Mouse (Mus musculus) layer of hippocampus, adult 18-20 months (tissue): Measurements from ENCODE around the gene Pot1b. TPM values are rescaled to one million over a fixed set of nuclear protein-coding genes. Genes with fewer than 3 reads are reported as not detected.

ENCODE experiments used
- DNase-seq, 2 experiments: peaks; one replicate each; pipeline ENCODE4 v3.0.0; 2022; ENCODE audit warnings: low spot score in 2 of 2
- long read RNA-seq: library from polyadenylated mRNA; stranded (forward); transcript quantifications from one replicate; pipeline ENCODE4 v2.0.0, GENCODE M21; 2021
- total RNA-seq, 2 experiments: library from RNA; stranded (reverse); gene quantifications; 2 replicates each; pipeline ENCODE4 v1.2.3; 2021

The Pot1b gene
- total RNA-seq, result 1 to 10 TPM; 4.6 to 8.1 TPM
- long read RNA-seq, partial matches to known transcripts, result 0 of 1 reads
- long read RNA-seq, other reads (novel, unspliced or antisense), result 0 of 1 reads

DNA sequence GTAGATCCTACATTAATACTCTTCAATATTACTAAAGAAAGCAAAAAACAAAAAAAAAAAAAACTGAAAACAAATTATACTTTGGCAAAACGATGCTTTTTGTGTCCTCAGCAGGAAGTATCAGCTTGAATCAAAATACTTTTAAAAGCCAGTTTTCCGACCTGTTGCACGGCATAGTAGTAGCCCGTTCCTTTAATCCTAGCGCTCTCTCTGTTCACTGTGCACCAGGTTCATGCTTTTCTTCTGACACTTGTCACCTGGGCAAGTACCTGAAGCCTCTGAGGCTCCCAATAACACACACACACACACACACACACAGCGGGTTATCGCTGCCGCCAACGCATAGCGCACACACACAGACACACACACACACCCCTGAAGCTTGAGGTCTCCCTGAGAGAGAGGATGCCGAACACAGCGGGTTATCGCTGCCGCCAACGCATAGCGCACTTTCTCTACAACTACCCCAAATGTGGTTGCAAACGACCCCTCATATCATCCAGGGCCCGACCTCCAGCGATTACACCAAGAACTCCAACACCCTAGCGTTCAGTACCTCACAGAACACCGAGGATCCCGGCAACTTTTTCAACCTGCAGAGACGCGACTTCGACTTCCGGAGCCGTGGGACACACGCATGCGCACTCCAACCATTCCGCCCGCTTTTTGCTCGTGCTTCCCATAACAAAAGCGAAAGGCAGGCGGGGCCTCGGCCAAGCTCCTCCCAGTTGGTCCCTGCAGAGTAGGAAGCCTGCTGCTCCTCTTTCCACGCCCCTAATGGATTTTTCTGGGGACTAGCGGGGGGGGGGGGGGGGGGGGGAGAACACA, at the start of gene Pot1b:
Pot1b (minus strand) TSS at position 645 of the 828 bp plus-strand sequence.
- peak; percentile 92 to 98 for DNase-seq

DNA sequence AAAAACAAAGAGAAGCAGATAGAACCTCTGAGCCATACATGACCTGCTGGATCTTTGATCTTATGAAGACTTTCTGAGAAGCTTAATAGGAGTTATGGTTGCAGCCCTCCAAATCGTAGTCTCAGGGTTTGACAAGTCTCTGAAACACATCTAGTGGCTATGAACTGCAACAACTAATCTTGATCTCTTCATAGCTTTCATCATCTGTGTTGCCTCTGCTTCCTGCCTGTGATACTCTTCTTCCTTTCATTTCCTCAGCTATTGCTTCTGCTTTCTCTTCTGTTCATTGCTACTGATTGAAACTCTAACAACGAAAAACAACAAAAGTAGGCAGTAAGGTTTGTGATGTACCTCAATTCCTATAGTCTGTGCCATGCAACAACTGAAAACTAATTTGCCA, 38.7 kb upstream of the Pot1b start:
- no peak for DNase-seq

DNA sequence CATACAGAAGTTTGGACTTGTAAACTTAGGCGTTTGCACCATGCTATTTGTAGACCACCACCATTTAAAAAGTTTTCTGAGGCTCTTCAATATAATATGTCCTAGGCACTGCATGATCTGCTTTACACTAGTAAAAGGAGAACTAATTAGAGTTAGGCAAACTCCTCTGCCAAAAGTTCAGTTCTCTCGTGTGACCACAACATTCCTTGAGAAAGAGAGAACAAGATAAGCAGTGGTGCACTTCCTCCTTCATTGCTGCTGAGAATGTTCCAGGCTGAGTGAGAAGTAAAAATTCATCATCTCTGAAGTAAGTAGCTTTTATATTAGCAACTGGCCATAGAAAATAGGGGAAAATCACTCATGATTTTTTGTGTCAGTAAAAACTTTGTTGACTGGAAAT, 37.4 kb upstream of the Pot1b start, which contains the start of gene Adgre4:
Adgre4 (plus strand) TSS at position 199 of the 400 bp plus-strand sequence.
- no peak for DNase-seq

DNA sequence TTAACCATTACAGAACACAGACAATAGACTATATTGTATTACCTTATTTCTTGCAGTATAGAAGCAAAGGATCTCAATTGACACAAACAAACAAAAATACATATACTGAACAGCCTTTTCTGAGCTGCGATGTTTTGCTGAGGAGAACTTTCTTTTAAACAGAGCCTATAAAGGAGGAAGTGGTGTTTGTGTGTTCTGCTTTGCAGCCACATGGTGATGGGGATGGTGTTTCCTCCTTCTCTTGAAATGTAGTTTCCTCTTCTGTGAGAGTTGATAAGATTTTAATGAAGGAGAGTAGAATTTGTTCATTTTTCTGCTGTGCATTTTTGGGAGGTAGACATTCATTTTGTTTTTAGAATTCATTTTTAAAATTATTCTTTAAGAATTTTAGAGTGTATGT, 24.2 kb upstream of the Pot1b start:
- DNase-seq, result no peak

DNA sequence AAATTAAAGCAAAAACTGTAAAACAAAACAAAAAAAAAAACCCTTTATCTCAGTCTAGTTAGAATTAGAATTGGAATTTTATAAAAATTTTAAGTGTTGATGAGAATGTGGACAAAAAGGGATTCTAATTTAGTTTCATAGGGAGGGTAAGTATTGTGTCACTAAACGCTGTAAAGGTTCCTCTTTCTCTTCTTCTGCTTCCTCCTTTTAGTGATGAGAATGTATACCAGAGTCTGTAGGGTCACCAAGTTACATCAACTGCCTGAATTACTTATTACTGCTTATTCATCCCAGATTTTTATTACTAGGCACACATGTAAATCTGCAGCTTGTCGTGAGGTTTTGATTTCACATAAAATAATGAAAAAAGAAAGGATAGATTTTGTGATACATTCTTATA, 13.8 kb upstream of the Pot1b start:
- DNase-seq, result no peak

DNA sequence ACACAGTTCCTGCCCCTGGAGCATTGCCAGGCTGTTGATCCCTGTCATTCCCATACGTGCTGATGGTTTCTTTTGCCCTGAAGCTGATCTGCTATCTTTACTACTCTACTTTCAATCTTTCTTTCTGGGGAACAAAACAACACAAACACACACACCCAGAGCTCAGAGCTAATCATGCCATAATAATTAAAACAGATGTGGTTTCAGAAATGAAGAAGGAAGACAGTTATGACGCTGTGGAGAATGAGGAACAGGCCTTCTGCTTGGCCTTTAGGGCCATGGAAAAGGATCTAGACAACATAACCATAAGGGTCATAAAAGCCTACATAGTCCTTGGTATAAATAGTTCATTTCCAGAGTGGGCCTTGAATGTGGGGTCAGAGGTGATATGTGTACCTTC, 9.8 kb upstream of the Pot1b start:
- no peak for DNase-seq

DNA sequence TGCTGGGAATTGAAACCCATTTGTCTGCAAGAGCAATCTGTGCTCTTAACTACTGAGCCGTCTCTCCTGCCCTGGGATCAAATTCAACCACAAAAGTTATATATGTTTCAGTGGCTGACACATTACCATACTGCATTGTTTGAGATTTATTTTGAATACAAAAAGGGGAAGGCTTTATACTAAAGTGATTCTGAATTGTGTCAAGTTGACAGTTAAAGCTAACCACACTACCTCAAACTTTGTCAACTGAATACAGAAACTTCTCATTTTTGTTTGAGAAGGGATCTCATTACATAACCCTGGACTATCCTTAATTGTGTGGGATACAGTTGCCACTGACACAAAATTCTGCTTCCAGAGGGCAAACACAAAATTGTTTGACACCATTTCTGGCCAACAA, 8.8 kb upstream of the Pot1b start:
- DNase-seq, result no peak

DNA sequence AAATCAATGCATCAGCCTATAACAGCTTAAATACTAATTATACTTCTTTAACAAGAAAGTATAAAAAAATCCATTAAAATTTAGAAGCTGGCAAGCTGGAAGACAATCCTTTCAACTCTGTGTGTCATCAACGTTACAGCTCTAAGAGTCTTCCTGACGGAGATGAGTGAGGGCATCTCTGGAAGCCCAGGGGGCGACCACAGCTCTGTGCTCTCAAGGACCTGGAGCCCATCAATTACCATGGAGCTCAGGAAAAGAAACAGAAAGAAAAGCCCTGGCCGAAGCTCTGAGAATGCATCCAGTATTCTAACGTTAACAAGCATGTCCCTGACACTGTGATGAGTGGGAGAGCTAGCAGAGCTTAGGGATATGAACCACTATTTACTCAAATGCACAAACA, 9.6 kb downstream of the Pot1b start:
- no peak for DNase-seq

DNA sequence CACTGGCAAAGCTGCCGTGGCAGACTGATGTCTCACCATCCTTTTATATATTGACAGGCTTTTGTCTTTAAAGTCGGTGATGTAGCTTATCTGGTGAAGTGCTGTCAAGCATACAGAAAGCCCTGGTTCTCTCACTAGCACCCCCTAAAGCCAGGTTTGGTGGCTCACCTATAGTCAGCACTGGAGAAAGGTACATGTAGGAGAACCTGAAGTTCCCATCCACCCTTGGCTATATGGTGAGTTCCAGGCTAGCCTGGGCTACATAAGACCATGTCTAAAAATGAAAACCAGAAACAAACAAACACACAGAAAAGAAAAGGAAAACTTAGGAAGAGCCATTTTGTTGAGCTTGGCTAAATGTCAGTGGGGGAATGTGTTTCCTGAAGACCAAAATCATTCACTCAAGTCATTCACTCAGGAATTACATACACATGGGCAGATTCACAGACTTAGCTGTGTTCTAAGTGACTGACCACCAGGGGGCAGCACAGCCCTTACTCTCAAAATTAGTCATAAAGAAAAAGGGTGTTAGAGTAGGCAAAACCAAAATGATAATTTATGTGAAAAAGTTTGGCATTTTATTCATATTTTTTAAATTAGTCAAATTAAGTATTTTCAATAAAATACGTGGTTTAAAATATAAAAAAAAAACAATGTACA, 10.1 kb downstream of the Pot1b start:
- peak; percentile 52 to 84 for DNase-seq

DNA sequence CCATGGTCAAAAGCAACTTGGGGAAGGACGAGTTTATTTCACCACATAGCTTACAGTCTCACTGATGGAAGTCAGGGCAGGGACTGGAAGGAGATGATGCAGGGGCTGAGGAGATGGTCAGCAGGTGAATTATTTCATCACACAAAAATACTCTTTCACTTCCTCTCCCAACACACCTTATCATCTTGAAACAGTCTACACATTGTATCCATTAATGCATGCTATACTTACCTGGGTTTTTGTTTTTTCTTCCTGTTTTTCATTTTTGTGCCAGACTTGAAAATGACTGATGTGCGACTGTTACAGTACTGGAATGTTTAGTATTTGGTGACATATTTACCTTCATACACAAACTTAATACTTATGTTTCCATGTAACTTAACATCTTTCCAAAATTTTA, 13.0 kb downstream of the Pot1b start:
- DNase-seq, result no peak

DNA sequence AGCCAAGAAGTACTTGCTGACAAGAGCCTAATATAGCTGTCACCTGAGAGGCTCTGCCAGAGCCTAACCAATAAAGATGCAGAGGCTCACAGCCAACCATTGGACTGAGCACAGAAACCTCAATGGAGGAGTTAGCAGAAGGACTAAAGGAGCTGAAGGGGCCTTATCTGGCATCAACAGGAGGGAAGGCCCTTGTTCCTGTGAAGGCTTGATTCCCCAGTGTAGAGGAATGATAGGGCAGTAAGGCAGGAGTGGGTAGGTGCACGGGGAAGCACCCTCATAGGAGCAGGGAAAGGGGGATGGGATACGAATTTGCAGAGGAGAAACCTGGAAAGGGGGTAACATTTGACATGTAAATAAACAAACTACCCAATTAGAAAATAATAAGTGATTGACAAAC, 51.3 kb downstream of the Pot1b start:
- no peak for DNase-seq

DNA sequence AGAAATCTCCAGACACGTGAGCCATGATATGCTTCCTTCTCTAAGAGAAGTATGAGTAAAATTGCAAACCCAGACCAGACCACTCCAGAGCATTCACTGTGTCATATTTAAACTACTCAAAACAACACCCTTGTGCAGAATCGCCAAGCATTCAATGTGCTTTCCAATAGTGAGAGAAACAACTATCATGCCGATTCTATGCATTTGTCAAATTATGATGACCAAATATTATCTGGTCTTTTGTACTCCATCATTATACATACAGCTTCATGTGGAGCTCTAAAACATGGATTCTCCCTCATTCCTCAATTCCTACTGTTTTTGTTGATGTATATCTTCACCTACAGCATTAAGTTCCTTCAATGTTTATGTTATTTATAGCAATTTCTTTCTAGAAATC, 87.3 kb downstream of the Pot1b start, which contains the start of gene Vmn2r118:
Vmn2r118 (minus strand) TSS at position 101 of the 400 bp plus-strand sequence.
- no peak for DNase-seq

Other genes starting within 250 kb of the Pot1b start
- not detected for gene Vmn2r118, start 87.4 kb downstream of the Pot1b start, total RNA-seq
- gene Adgre4, start 37.4 kb upstream of the Pot1b start, total RNA-seq, result under 1 TPM in 1 of 2 experiments, not detected in 1; 0.07 TPM
- gene Zfp119a, start 166.3 kb upstream of the Pot1b start, total RNA-seq, result 1 to 10 TPM; 4.7 to 5.9 TPM
- 1 to 10 TPM; 6.2 to 6.5 TPM for gene Zfp959, start 179.5 kb upstream of the Pot1b start, total RNA-seq
- gene Zfp119b, start 236.9 kb upstream of the Pot1b start, total RNA-seq, result 1 to 10 TPM; 2.9 to 3.6 TPM
- gene Ebi3, start 240.0 kb upstream of the Pot1b start, total RNA-seq, result 1 to 10 TPM; 1.4 to 1.5 TPM
- gene Yju2, start 246.5 kb upstream of the Pot1b start, total RNA-seq, result 10 to 100 TPM; 16.9 to 17.5 TPM